Comparison of ENCODE assay signal across 8 mouse cellular contexts in genomic region chr1:30259547-30259946, GRCm38 (mm10).
DNase-seq lines count a peak whose midpoint lies in the region; ATAC-seq and TF ChIP-seq lines count a peak whose summit lies in the region.
"Had no signal": no experiment of that assay in that cellular context is flagged by ENCODE, and none has a peak within 500 bp of the region (broad histone marks: within the 10 kb centered on the region; RNA-seq: fewer than 3 reads in every experiment).

No protein-coding gene starts in this region.

- no peak overlapping the region for H3K27ac ChIP-seq in hindbrain, embryonic 11.5 days (ENCODE audit: low read depth, low read length)
- no peak overlapping the region for H3K27ac ChIP-seq in hindbrain, embryonic 13.5 days
- H3K27ac ChIP-seq in lung, postnatal 0 days (ENCODE audit: low read length) = no peak overlapping the region
- H3K27ac ChIP-seq: heart, embryonic 13.5 days had no signal

- no peaks in the 10 kb centered on the region for H3K27me3 ChIP-seq in hindbrain, embryonic 11.5 days (ENCODE audit: control insufficient read depth, insufficient read depth, low read length)
- H3K27me3 ChIP-seq in hindbrain, embryonic 13.5 days = no peaks in the 10 kb centered on the region
- no peaks in the 10 kb centered on the region for H3K27me3 ChIP-seq in lung, postnatal 0 days (replicated peaks; ENCODE audit: insufficient read depth, low read length)
- H3K27me3 ChIP-seq: heart, embryonic 13.5 days had no signal

- no peak for TF ChIP-seq EP300 in lung, postnatal 0 days (IDR thresholded peaks at IDR 0.05)

- TF ChIP-seq CTCF in lung, postnatal 0 days (IDR thresholded peaks at IDR 0.05) = 0 out of 2 replicates have a peak, but pooled peaks have one; percentile 20

- DNase-seq in hindbrain, embryonic 11.5 days (ENCODE audit: low spot score) = peak; percentile 28
- DNase-seq in lung, postnatal 0 days (ENCODE audit: low spot score) = no peak
- DNase-seq in lung, postnatal 36 days = no peak
- DNase-seq in ZHBTc4 (ENCODE audit: low read depth, low spot score) = peak; percentile 36
- DNase-seq in kidney, postnatal 4 days = peak; percentile 3 to 9
- DNase-seq in ovary, postnatal 10 days (ENCODE audit: low spot score) = no peak

- H3K36me3 ChIP-seq in hindbrain, embryonic 11.5 days (ENCODE audit: control insufficient read depth, insufficient read depth, low read length) = no peaks in the 10 kb centered on the region
- no peaks in the 10 kb centered on the region for H3K36me3 ChIP-seq in hindbrain, embryonic 13.5 days
- H3K36me3 ChIP-seq in lung, postnatal 0 days (ENCODE audit: insufficient read depth, low read length) = no peaks in the 10 kb centered on the region
- H3K36me3 ChIP-seq: heart, embryonic 13.5 days had no signal

- H3K9ac ChIP-seq in hindbrain, embryonic 11.5 days (ENCODE audit: low read depth, low read length) = no peak overlapping the region
- H3K9ac ChIP-seq in hindbrain, embryonic 13.5 days = no peak overlapping the region
- no peak overlapping the region for H3K9ac ChIP-seq in lung, postnatal 0 days (replicated peaks; ENCODE audit: low read depth)
- H3K9ac ChIP-seq: heart, embryonic 13.5 days had no signal

- no peak overlapping the region for H3K4me2 ChIP-seq in hindbrain, embryonic 11.5 days (replicated peaks; ENCODE audit: low read depth, low read length)
- no peak overlapping the region for H3K4me2 ChIP-seq in hindbrain, embryonic 13.5 days
- H3K4me2 ChIP-seq in lung, postnatal 0 days (replicated peaks; ENCODE audit: low read depth, low read length) = no peak overlapping the region
- H3K4me2 ChIP-seq: heart, embryonic 13.5 days had no signal

- H3K9me3 ChIP-seq in hindbrain, embryonic 11.5 days (ENCODE audit: control insufficient read depth, low read length) = no peaks in the 10 kb centered on the region
- H3K9me3 ChIP-seq in hindbrain, embryonic 13.5 days = no peaks in the 10 kb centered on the region
- H3K9me3 ChIP-seq in lung, postnatal 0 days (ENCODE audit: low read length) = no peaks in the 10 kb centered on the region
- H3K9me3 ChIP-seq: heart, embryonic 13.5 days had no signal

- no peaks in the 10 kb centered on the region for H3K4me1 ChIP-seq in hindbrain, embryonic 11.5 days (replicated peaks; ENCODE audit: control insufficient read depth, insufficient read depth, low read length)
- H3K4me1 ChIP-seq in hindbrain, embryonic 13.5 days (replicated peaks) = no peaks in the 10 kb centered on the region
- H3K4me1 ChIP-seq in lung, postnatal 0 days (ENCODE audit: insufficient read depth, low read depth, low read length) = no peaks in the 10 kb centered on the region
- H3K4me1 ChIP-seq: heart, embryonic 13.5 days had no signal

- 69% methylated on average over 3 of the region's 3 CpGs for WGBS in hindbrain, embryonic 11.5 days
- 76% methylated on average over 3 of the region's 3 CpGs for WGBS in hindbrain, embryonic 13.5 days
- WGBS in lung, postnatal 0 days = 67% methylated on average over 3 of the region's 3 CpGs

- H3K4me3 ChIP-seq in hindbrain, embryonic 11.5 days (ENCODE audit: low read depth, low read length) = no peak overlapping the region
- no peak overlapping the region for H3K4me3 ChIP-seq in hindbrain, embryonic 13.5 days
- no peak overlapping the region for H3K4me3 ChIP-seq in lung, postnatal 0 days (ENCODE audit: low read depth, low read length)
- H3K4me3 ChIP-seq: heart, embryonic 13.5 days had no signal

- no peak for ATAC-seq in hindbrain, embryonic 11.5 days (ENCODE audit: low FRiP score)
- ATAC-seq in hindbrain, embryonic 13.5 days (ENCODE audit: low FRiP score) = no peak
- no peak for ATAC-seq in lung, postnatal 0 days

Comparison
In these comparisons a context has a peak if more than half of its experiments do, and no peak if none do; other contexts are left out.
1. DNase-seq: peak in hindbrain, embryonic 11.5 days (single experiment), ZHBTc4 (single experiment) and kidney, postnatal 4 days (2 of 2); none in lung, postnatal 0 days (single experiment), lung, postnatal 36 days (single experiment) and ovary, postnatal 10 days (single experiment).